Mouse (Mus musculus) limb, embryonic 12.5 days (tissue): ENCODE results near the gene Ppp4r4. TPM values are rescaled to one million over a fixed set of nuclear protein-coding genes. Genes with fewer than 3 reads are reported as not detected.

Experiments
- ATAC-seq: fragments of 200-750 bp; cut with Nextera tagmentation; 2 replicates; pipeline ENCODE4 v1.8.0; 2017; ENCODE audit warnings: low read depth, moderate TSS enrichment; ENCODE audit not compliant: insufficient number of reproducible peaks, insufficient read depth, low FRiP score, low TSS enrichment
- H3K27ac ChIP-seq: fragments of 300-500 bp; sonication (generic); 2 replicates; pipeline ENCODE4 v1.5.1; 2016; ENCODE audit warnings: mild to moderate bottlenecking, moderate library complexity
- H3K27me3 ChIP-seq: fragments of 300-500 bp; sonication (generic); 2 replicates; pipeline ENCODE4 v1.6.1; 2016; ENCODE audit warnings: mild to moderate bottlenecking, moderate library complexity
- H3K36me3 ChIP-seq: fragments of 300-500 bp; sonication (generic); 2 replicates; pipeline ENCODE4 v1.6.1; 2016; ENCODE audit warnings: mild to moderate bottlenecking, moderate library complexity
- H3K4me1 ChIP-seq: fragments of 300-500 bp; sonication (generic); replicated peaks from 2 replicates; pipeline ENCODE4 v1.6.1; 2016
- H3K4me2 ChIP-seq: fragments of 300-500 bp; sonication (generic); 2 replicates; pipeline ENCODE4 v1.6.1; 2016; ENCODE audit warnings: mild to moderate bottlenecking, moderate library complexity
- H3K4me3 ChIP-seq: fragments of 300-500 bp; sonication (generic); replicated peaks from 2 replicates; pipeline ENCODE4 v1.5.1; 2016; ENCODE audit warnings: mild to moderate bottlenecking
- H3K9ac ChIP-seq: fragments of 300-500 bp; sonication (generic); replicated peaks from 2 replicates; pipeline ENCODE4 v1.6.1; 2016; ENCODE audit warnings: mild to moderate bottlenecking, moderate library complexity
- H3K9me3 ChIP-seq: fragments of 300-500 bp; sonication (generic); 2 replicates; pipeline ENCODE4 v1.6.1; 2016; ENCODE audit warnings: mild to moderate bottlenecking, moderate library complexity
- WGBS: fragments of 180-500 bp; shearing (Covaris S2); methylation state at CpG from one replicate; pipeline ENCODE4 v1.1.7; 2016; 5-methylcytosine and 5-hydroxymethylcytosine counted together
- polyA plus RNA-seq: library from polyadenylated mRNA; unstranded; fragments of >200 nt; fragmentation: Nextera tagmentation; extraction: Ambion mirVana; gene quantifications from 2 replicates; pipeline ENCODE4 v1.2.1, GENCODE M21; 2016

The Ppp4r4 gene
- polyA plus RNA-seq, 1 experiment from 2014 or later = 1.9 TPM

DNA sequence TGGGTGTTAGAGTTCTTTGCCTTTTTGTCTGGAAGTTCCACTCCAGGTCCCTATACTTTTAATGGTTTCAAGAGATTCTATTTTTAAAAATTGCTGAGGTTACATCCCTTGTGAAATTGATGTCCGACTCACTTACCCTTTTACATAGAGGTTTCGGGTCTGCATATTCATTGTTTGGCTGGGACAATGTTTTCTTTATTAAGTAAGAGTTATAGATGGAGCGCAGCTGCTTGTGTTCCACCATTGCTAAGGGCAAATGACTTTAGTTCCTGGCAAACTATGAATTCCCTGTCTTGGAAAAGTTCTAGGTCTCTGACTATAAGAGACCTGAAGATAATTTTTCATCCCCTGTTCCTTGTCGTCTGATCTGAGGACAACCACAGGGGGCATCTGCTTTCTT lies 8.3 kb downstream of the Ppp4r4 start:
- Histone ChIP-seq H3K9ac (no peak overlapping the region), H3K4me2 (no peak overlapping the region), H3K4me1 (no peaks in the 10 kb centered on the region), H3K9me3 (no peaks in the 10 kb centered on the region), H3K27ac (no peak overlapping the region), H3K36me3 (no peaks in the 10 kb centered on the region), H3K4me3 (no peak overlapping the region), H3K27me3 (no peaks in the 10 kb centered on the region)
- ATAC-seq = no peak
- 78% methylated on average over 4 of the region's 4 CpGs for WGBS

DNA sequence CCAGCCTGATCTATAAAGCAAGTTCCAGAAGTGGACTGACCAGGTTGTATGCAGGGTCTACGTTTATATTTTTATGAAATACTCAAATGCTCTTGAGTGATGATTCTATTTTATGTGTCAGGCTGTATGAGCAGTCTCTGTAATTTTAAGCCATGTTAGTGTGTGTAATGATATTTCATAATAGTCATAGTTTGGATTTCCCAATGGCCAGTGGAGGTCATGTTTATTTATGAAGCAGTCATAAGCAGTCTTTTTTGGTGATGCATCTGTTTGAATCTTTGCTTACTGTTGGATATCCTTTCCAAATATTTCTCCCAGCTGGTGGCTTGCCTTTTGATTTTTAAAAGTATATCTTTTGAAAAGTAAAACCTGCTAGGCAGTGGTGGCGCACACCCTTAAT lies 11.3 kb downstream of the Ppp4r4 start:
- no peak overlapping the region for H3K27ac ChIP-seq
- no peak for ATAC-seq
- 85% methylated on average over 2 of the region's 2 CpGs for WGBS

DNA sequence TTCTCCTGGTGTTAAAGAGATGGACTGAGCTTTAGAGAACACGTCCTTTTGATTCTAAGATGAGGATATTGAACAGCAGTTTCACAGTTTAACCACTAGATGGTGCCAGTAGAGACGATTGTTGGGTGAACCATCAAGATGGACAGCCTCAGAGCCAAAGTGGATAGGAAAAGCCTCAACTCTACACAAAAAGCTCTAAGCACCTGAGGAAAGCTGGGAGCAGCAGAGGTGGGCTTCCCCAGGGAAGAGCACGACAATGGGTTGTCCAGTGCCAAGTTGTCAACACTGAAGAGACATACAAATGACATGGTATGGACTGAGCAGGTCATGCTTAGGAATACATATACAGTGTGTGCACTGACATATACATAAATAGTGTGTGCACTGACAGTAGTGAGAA lies 12.1 kb downstream of the Ppp4r4 start:
- Histone ChIP-seq H3K9me3 (no peaks in the 10 kb centered on the region), H3K27me3 (no peaks in the 10 kb centered on the region), H3K36me3 (no peaks in the 10 kb centered on the region), H3K27ac (no peak overlapping the region), H3K4me2 (no peak overlapping the region), H3K4me3 (no peak overlapping the region), H3K9ac (no peak overlapping the region), H3K4me1 (no peaks in the 10 kb centered on the region)
- WGBS = 5% methylated on average over 3 of the region's 3 CpGs
- ATAC-seq = no peak

More for the DNA sequence above, 11.3 kb downstream of the Ppp4r4 start:
- Histone ChIP-seq H3K27me3 (no peaks in the 10 kb centered on the region), H3K9me3 (no peaks in the 10 kb centered on the region), H3K4me2 (no peak overlapping the region), H3K36me3 (no peaks in the 10 kb centered on the region), H3K4me1 (no peaks in the 10 kb centered on the region), H3K9ac (no peak overlapping the region), H3K4me3 (no peak overlapping the region)

DNA sequence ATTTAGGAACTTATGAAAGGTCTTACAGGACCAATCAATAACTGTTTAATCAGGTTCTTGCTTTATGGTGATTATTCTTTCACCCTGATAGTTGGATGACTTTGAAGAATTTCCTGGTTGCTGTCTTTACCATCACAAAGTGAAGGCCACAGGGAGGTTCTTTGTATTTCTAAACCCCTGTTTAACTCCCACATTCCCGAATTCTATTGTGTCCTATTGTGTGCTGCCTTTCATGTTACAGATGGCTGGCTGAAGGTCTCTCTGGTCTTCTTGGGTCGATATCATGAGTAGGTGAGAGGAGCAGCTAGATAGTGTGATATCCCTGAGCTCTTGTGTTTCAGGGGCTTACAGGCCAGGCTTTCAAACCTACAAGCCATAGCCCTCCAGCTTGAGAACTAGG lies 15.4 kb downstream of the Ppp4r4 start:
- Histone ChIP-seq H3K36me3 (no peaks in the 10 kb centered on the region), H3K27me3 (no peaks in the 10 kb centered on the region), H3K9me3 (no peaks in the 10 kb centered on the region), H3K9ac (no peak overlapping the region), H3K4me2 (no peak overlapping the region), H3K4me1 (no peaks in the 10 kb centered on the region), H3K4me3 (no peak overlapping the region), H3K27ac (no peak overlapping the region)
- 47% methylated on average over 2 of the region's 2 CpGs for WGBS
- ATAC-seq = no peak

DNA sequence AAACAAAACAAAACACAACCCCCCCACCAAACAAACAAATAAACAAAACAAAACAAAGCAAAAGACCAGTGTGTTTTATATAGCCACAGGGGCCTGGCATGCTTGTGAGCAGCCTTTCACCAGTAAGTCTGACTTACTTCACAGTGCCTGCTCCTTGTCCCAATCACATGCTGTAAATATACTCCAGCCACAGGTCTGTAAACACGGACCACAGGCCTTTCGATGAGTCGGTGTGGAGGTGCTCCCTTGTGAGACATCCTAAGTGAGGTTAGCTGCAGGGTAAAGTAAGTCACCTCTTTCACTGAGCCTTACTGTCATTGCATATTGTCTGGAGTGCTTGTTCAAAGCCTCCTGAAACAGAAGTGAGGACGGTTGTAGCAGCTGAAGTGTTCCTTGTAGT lies 16.4 kb downstream of the Ppp4r4 start:
- H3K9ac ChIP-seq = no peak overlapping the region
- no peak for ATAC-seq
- no peak overlapping the region for H3K4me3 ChIP-seq
- no peak overlapping the region for H3K27ac ChIP-seq
- H3K27me3 ChIP-seq = no peaks in the 10 kb centered on the region
- H3K4me1 ChIP-seq = no peaks in the 10 kb centered on the region
- no peak overlapping the region for H3K4me2 ChIP-seq
- H3K9me3 ChIP-seq = no peaks in the 10 kb centered on the region
- 45% methylated on average over 4 of the region's 4 CpGs for WGBS
- no peaks in the 10 kb centered on the region for H3K36me3 ChIP-seq

DNA sequence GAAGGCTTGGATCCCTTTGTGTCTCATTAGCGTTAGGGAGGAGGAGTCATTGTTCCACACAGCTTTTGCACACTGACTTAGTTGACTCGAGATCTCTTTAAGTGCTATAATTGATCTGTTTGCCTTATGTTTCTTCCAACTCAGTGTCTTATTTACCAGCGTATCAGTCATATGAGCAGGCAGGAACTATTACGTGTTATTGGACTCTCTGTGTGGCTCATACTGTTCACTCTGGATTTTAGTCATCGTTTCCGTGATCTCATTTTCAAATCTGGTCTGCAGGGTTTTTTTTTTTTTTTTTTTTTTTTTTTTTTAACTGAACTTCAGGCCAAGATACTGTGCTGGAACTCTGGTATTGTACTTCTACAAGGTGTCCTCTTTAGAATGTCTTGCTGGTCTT lies 18.0 kb downstream of the Ppp4r4 start:
- no peak for ATAC-seq
- 83% methylated on average over 6 of the region's 6 CpGs for WGBS
- no peak overlapping the region for H3K4me2 ChIP-seq
- H3K9me3 ChIP-seq = no peaks in the 10 kb centered on the region
- H3K27ac ChIP-seq = no peak overlapping the region
- H3K4me1 ChIP-seq = no peaks in the 10 kb centered on the region
- no peaks in the 10 kb centered on the region for H3K27me3 ChIP-seq
- no peak overlapping the region for H3K9ac ChIP-seq
- no peak overlapping the region for H3K4me3 ChIP-seq
- H3K36me3 ChIP-seq = no peaks in the 10 kb centered on the region

DNA sequence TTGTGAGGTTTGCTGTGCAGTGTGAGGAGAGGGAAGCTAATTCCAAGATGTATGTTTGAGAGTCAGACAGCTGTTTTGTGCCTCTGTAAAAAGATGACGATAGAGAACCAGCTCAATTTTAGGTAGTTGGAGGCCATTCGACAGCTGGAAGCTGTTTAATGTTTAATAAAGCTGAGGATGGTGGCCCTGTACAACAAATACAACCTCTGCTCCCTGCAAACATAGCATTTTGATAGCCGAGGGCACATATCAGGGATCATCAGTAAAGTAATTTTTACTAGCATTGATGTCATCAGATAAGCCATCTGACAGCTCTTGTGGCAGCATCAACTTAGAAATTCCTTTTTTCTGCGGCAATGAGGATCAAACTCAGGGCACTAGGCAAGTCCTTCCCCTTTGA lies 19.3 kb downstream of the Ppp4r4 start:
- no peak for ATAC-seq
- WGBS = 63% methylated on average over 4 of the region's 4 CpGs
- no peaks in the 10 kb centered on the region for H3K27me3 ChIP-seq
- no peak overlapping the region for H3K4me2 ChIP-seq
- H3K9ac ChIP-seq = no peak overlapping the region
- no peak overlapping the region for H3K4me3 ChIP-seq
- H3K36me3 ChIP-seq = no peaks in the 10 kb centered on the region
- H3K4me1 ChIP-seq = no peaks in the 10 kb centered on the region
- no peak overlapping the region for H3K27ac ChIP-seq
- no peaks in the 10 kb centered on the region for H3K9me3 ChIP-seq

DNA sequence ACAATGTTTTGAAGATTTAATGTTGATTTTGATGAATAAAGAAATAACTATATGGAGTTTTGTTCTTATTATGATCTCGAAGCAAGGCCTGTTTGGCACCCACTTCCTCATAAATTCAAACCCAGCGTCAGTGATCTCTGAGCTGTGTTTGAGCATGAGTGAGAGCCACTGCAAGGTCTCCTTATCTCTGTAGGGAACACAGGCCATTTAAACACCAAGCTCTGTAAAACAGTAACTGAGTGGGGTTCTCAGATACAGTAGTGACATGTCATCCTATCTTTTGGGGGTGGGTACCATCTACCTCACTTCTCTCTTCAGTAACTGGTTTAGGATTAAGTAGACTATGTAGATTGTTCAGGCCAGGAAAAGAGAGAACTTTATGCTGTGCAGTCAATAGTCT lies 20.4 kb downstream of the Ppp4r4 start:
- H3K27ac ChIP-seq = no peak overlapping the region
- 87% methylated on average over 2 of the region's 2 CpGs for WGBS
- no peak overlapping the region for H3K9ac ChIP-seq
- H3K9me3 ChIP-seq = no peaks in the 10 kb centered on the region
- H3K36me3 ChIP-seq = no peaks in the 10 kb centered on the region
- no peak overlapping the region for H3K4me2 ChIP-seq
- ATAC-seq = no peak
- no peaks in the 10 kb centered on the region for H3K27me3 ChIP-seq
- no peak overlapping the region for H3K4me3 ChIP-seq
- H3K4me1 ChIP-seq = no peaks in the 10 kb centered on the region

DNA sequence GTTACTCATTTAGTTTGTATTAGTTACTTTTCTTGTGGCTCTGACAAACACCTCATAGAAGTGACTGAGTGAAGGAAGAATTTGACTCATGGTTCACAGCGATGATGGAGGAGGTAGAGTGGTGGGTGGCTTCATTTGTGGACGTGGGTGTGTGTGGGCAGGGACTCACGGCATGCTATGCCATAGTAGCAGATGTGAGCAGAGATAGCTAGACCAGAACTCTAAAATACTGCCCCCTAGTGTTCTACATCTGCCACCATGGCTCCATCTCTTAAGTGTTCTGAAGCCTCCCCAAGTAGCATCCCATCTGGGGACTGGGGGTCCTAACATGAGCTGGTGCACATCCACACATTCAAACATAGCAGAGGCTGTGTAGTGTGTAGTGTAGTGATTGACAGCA lies 21.4 kb downstream of the Ppp4r4 start:
- Histone ChIP-seq H3K9ac (no peak overlapping the region), H3K36me3 (no peaks in the 10 kb centered on the region), H3K27ac (no peak overlapping the region), H3K4me3 (no peak overlapping the region), H3K9me3 (no peaks in the 10 kb centered on the region), H3K4me2 (no peak overlapping the region), H3K4me1 (no peaks in the 10 kb centered on the region), H3K27me3 (no peaks in the 10 kb centered on the region)
- WGBS = 76% methylated on average over 3 of the region's 3 CpGs
- ATAC-seq = no peak

DNA sequence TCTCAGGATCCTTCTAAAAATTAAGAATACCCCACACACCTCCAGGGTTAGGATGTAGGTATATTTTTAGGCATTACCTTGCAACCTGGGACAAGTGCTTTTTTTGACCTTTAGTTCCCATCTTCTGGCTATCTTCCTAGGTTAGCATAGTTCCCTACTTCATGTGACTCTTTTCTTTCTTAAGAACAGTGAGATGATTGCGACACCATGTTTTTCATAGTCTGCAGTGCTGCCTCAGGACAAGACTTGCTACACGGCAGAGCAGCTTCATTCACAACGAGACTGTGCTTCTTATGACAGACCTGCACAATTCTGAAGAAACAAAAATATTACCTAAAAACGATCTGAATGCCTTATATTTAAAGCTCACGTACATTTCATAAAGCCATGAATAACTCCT lies 24.8 kb downstream of the Ppp4r4 start:
- H3K4me3 ChIP-seq = no peak overlapping the region
- 84% methylated on average over 5 of the region's 5 CpGs for WGBS
- no peak for ATAC-seq
- H3K9ac ChIP-seq = no peak overlapping the region
- no peaks in the 10 kb centered on the region for H3K27me3 ChIP-seq
- no peak overlapping the region for H3K4me2 ChIP-seq
- no peaks in the 10 kb centered on the region for H3K9me3 ChIP-seq
- H3K27ac ChIP-seq = no peak overlapping the region
- H3K4me1 ChIP-seq = no peaks in the 10 kb centered on the region
- H3K36me3 ChIP-seq = no peaks in the 10 kb centered on the region

DNA sequence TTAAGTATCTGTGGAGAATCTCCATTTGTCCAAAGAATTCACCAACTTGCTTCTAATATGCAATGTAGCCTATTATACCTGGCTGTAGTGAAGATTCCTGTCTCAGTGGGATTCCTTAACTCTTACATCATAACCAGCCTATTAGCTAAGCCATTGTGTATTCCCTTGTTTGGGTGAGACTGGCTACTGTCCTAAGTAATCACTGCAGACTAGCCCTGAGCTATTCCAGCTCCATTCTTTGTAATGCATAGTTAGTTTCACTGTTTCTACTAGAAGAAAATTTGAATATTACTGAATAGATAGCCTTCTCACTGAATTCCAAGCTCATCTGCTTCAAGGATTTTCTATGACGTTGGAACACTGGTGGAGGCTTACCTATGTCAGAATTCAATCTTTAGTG lies 32.6 kb downstream of the Ppp4r4 start:
- Histone ChIP-seq H3K9ac (no peak overlapping the region), H3K27ac (no peak overlapping the region), H3K9me3 (no peaks in the 10 kb centered on the region), H3K36me3 (no peaks in the 10 kb centered on the region), H3K4me3 (no peak overlapping the region), H3K4me2 (no peak overlapping the region), H3K4me1 (no peaks in the 10 kb centered on the region), H3K27me3 (no peaks in the 10 kb centered on the region)
- no peak for ATAC-seq
- 57% methylated on average over 1 of the region's 1 CpGs for WGBS

DNA sequence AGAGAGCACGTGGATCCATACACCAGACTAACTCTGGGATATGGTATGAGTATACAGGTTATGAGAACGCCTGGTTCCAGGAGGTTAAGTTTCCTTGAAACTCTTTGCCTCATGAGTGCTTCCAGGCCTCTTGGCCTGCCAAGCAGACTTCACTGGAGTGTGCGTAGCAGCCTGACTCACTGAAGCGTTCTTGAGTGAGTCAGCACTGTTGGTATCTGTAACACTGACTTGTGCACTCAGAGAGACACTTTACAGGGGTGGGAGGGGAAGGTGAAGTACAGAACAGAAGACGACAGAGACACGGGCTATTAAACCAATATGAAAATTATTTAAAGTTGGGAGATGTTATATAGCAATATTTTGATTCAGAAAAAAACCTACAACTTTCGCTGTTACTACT lies 33.1 kb downstream of the Ppp4r4 start:
- Histone ChIP-seq H3K36me3 (no peaks in the 10 kb centered on the region), H3K4me2 (no peak overlapping the region), H3K27ac (no peak overlapping the region), H3K27me3 (no peaks in the 10 kb centered on the region), H3K9me3 (no peaks in the 10 kb centered on the region), H3K4me1 (no peaks in the 10 kb centered on the region), H3K9ac (no peak overlapping the region), H3K4me3 (no peak overlapping the region)
- WGBS = 80% methylated on average over 7 of the region's 7 CpGs
- ATAC-seq = no peak
